Mouse (Mus musculus) adrenal gland, adult 8-10 months (tissue): ENCODE measurements around the gene Fgfr1op. TPM values are rescaled to one million over a fixed set of nuclear protein-coding genes. Genes with fewer than 3 reads are reported as not detected.
"Not testable (repeated sequence)": the region's sequence is repeated elsewhere in the genome, so short reads cannot be mapped to it uniquely, and the experiment has no call there.

Experiments used
- DNase-seq: peaks from one replicate; pipeline ENCODE4 v3.0.0; 2022
- total RNA-seq, 4 experiments: library from RNA; stranded (reverse); gene quantifications; 2 replicates each; pipeline ENCODE4 v1.2.4; 2022

Fgfr1op gene
- total RNA-seq, 4 experiments from 2014 or later: 25.0 to 29.9 (median 27.9) TPM

GRCm38 (mm10) chr17:8170331-8170730 is 5.0 kb downstream of the Fgfr1op start:
- no peak for DNase-seq

DNA sequence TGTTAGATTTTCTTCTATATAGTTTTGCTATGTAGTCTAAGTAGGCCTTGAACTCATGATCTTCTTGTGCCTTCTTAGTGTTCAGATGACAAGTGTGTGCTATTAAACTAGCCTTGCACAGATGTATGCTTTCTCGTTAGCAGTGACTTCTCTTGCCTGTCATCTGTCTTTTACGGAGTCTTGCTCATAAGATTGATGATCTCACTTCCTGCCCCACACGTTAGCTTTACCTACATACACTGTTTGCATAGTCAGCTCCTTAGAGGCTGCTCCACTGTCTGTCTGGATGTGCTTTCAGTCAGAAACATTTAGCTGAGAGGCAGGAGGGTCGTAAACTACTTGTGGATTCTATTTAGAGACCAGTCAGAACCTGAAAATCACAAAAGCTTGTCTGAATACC is 5.8 kb downstream of the Fgfr1op start:
- DNase-seq: no peak

DNA sequence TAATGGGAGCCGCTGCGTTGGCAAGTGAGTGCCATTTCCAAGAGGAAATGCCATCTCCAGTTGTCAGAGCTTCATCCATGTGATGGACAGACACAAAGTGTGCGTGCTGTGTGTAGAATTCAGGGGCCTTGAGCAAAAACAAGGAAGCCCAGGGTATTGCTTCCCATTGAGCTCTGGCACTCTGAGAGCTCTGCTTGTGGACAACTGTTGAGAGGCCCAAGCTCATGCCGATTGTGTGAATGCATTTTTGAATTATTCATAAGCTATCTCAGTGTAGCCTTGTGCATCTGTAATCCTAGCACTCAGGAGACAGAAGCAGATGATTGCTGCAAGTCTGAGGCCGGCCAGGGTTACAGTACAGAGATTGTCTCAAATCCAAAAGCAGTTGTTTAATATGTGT is 11.8 kb downstream of the Fgfr1op start:
- no peak for DNase-seq

DNA sequence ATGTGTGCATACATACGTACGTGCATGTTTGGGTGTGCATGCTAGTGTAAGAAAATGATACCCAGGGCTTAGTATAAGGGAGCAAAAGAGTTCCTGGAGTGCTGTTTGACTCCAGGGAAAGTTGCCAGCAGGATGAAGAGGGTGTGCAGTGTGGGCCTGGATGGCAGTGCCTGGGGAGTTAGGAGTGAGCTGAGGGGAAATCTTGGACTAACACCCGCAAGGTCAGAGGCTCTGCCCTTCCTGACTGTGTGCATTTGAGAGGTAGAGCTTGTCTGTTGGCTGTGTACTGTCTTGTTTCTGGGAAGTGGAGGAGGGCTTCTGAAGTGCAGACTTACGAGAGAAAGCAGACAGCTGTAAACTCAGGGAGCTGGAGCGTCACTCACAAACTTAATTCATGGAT is 18.5 kb downstream of the Fgfr1op start:
- DNase-seq: no peak

- DNase-seq: no peak
Observed at GRCm38 (mm10) chr17:8184217-8184616, 18.9 kb downstream of the Fgfr1op start.

DNA sequence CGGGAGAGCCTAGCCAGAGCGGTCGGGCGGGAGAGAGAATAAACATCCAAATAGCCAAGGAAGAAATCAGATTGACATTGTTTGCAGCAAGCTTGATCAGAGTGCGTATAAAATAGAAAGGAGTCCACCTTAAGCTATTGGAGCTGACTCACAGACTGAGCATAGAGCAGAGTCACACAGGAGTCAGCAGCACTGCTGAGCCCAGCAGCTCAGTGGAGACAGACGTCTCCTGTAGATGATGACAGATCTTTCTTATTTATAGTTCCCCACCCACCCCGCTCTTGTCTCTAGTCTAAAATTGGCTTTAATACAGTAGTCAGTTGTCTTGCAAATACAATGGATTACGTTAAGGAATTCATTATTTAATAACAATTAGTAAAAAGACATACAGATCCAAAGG is 28.4 kb downstream of the Fgfr1op start:
- DNase-seq: no peak

- DNase-seq: no peak
Observed at GRCm38 (mm10) chr17:8195685-8196376, 30.5 kb downstream of the Fgfr1op start.

DNA sequence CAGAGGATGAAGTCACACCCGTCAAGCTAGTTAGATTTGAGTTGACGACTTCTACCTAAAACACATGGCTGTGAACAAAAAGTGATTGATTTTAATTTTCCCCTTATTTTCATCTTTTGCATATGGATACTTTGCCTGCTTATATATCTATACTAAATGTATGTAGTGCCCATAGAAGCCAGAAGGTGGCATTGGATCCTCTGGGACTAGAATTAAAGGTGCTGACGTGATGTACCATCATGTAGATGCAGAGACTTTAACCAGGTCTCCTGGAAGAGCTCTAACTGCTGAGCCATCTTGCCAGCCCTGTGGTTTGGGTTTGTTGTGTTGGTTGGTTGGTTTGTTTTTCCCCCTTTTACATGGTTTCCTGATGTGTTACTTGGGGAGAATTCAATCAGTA is 32.4 kb downstream of the Fgfr1op start:
- DNase-seq: no peak

DNA sequence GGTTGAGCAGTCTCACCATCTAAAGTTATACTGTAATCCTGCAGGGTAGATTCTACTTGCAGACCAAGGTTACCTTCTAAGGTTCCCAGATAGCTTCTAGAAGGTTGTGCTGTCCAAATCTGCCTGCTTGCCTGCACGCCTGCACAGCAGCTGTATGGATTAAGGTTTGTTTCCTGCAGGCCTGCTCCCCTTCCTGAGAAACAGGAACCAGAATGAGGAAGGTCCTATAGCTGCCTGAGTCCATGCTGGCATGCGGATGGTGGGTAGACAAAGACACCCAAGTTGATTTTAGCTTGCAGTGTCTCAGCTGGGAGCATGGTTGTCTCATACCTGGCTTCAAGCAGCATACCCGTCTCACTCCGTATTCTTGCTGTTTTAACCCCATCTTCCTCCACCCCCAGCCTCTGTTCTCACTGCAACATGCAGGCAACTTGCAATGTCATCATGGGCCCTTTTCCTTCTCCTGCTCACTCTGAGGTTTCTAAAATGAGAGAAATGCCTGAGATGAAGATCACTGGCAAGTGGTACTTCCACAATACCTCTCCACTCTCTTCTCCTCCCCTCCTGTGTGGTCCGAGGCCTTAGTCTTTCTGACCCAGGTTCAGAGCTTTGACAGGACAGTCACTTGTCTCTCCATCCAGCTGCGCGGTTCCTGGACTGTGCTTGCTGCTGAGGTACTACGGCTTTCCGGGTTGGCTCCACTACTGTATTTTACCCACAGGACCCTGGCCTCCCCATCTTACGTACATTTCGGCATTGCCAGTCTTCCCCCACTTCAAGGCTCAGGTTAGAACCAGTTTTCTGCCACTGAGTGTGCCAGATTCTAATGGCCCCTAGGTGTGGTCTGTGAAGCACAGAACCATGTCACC is 34.0 kb downstream of the Fgfr1op start:
- no peak for DNase-seq

GRCm38 (mm10) chr17:8199936-8200330 is 34.6 kb downstream of the Fgfr1op start:
- no peak for DNase-seq

GRCm38 (mm10) chr17:8203487-8203886 is 38.2 kb downstream of the Fgfr1op start:
- no peak for DNase-seq

DNA sequence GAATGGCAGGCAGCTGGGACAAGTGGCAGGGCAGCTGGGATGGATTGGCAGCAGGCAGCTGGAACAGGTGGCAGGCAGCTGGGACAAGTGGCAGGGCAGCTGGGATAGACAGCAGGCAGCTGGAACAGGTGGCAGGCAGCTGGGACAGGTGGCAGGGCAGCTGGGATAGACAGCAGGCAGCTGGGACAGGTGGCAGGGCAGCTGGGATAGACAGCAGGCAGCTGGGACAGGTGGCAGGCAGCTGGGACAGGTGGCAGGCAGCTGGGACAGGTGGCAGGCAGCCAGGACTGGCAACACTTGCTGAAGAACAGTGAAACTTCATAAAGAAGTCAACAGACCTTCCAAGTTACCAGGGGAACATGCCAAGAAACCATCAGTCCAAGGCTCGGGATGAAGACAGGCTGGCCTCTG is 39.9 kb downstream of the Fgfr1op start:
- DNase-seq: not testable (repeated sequence)

GRCm38 (mm10) chr17:8206691-8207090 is 41.4 kb downstream of the Fgfr1op start:
- no peak for DNase-seq

DNA sequence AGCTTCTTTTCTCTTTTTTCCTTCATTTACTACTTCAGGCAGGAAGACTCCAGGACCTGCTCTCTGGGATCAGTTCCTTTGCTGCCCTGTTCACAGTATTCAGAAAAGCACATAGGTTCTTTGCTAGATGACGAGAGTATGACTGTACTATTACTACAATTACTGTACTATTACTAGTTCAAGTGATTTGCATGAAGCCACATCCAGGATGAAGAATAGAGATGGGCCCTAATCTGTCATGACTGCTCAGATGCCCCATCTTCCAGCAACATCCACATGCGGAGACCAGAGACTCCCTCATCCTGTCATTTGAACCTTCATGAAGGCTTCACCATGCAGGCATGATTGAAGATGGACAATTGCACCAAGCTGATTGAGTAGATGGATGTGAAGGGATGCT is 44.4 kb downstream of the Fgfr1op start:
- DNase-seq: no peak

GRCm38 (mm10) chr17:8210170-8210569 is 44.9 kb downstream of the Fgfr1op start:
- no peak for DNase-seq

GRCm38 (mm10) chr17:8210675-8211074 is 45.4 kb downstream of the Fgfr1op start:
- DNase-seq: no peak

DNA sequence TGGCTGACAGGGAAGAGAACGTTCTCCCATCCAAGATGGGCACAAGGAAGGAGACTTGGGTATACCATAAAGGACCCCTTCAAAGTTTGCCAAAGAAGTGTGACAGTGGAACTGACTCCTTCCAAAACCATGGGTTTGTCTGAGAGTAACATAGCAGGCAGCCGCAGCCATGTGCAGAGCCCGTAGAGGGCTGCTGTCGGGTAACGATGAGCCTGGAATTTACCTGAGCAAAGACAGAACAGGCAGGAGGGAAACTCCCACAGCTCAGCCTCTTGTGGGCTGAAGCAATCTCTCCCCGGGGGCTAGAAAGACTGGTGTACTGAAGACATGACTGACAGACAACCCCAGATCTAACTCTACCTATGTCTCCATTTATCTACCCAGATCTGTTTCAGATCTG is 46.1 kb downstream of the Fgfr1op start:
- no peak for DNase-seq

- no peak for DNase-seq
Observed at GRCm38 (mm10) chr17:8214369-8214768, 49.1 kb downstream of the Fgfr1op start.

GRCm38 (mm10) chr17:8215016-8215745 is 49.9 kb downstream of the Fgfr1op start:
- DNase-seq: no peak

- no peak for DNase-seq
Observed at GRCm38 (mm10) chr17:8223225-8223624, 57.9 kb downstream of the Fgfr1op start.

GRCm38 (mm10) chr17:8224072-8224471 is 58.8 kb downstream of the Fgfr1op start:
- DNase-seq: no peak

DNA sequence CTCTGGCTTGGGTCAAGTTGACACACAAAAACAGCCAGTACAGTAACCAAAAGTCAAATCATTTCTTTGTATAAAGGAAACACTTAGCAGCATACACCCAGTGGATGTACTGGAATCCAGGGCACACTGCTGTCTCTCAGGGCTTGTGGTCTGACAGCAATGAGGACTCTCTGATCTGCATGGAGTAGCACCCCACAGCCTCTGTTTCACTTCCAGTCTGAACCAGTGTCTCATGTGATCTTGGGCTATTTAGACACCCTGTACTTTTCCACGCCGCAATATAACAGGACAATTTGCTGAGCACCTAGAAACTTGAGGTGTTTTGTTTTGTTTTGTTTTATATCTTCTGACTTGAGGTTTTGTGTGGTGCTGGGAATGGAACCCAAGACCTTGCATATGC is 59.9 kb downstream of the Fgfr1op start:
- no peak for DNase-seq

GRCm38 (mm10) chr17:8225746-8226145 is 60.4 kb downstream of the Fgfr1op start:
- DNase-seq: no peak
